Mouse (Mus musculus) stomach, postnatal 0 days (tissue): ENCODE measurements around the gene Oxsm. TPM values are rescaled to one million over a fixed set of nuclear protein-coding genes. Genes with fewer than 3 reads are reported as not detected.
A peak's percentile ranks its signal among the peaks of the same experiment; 100 is the strongest.

ENCODE experiments used
- ATAC-seq: fragments of 200-750 bp; cut with Nextera tagmentation; 2 replicates; pipeline ENCODE4 v1.8.0; 2017; ENCODE audit not compliant: low FRiP score, low TSS enrichment
- DNase-seq: peaks from one replicate; pipeline ENCODE4 v3.0.0-alpha.2; 2016; ENCODE audit warnings: low spot score
- H3K27ac ChIP-seq: fragments of 300-500 bp; sonication (generic); replicated peaks from 2 replicates; pipeline ENCODE4 v1.5.1; 2014; ENCODE audit warnings: mild to moderate bottlenecking, control low read depth
- H3K27me3 ChIP-seq: fragments of 300-500 bp; sonication (generic); 2 replicates; pipeline ENCODE4 v1.6.1; 2014; ENCODE audit warnings: low read length; ENCODE audit not compliant: control insufficient read depth, insufficient read depth
- H3K36me3 ChIP-seq: fragments of 300-500 bp; sonication (generic); 2 replicates; pipeline ENCODE4 v1.6.1; 2014; ENCODE audit warnings: low read length, mixed read lengths; ENCODE audit not compliant: control insufficient read depth, insufficient read depth
- H3K4me1 ChIP-seq: fragments of 300-500 bp; sonication (generic); replicated peaks from 2 replicates; pipeline ENCODE4 v1.6.1; 2014; ENCODE audit warnings: antibody characterized with exemption; ENCODE audit not compliant: control insufficient read depth, insufficient read depth
- H3K4me2 ChIP-seq: fragments of 300-500 bp; sonication (generic); replicated peaks from 2 replicates; pipeline ENCODE4 v1.6.1; 2014; ENCODE audit warnings: low read depth, mild to moderate bottlenecking, control low read depth, moderate library complexity
- H3K4me3 ChIP-seq: fragments of 300-500 bp; sonication (generic); 2 replicates; pipeline ENCODE4 v1.5.1; 2014; ENCODE audit warnings: low read depth, low read length, control low read depth
- H3K9ac ChIP-seq: fragments of 300-500 bp; sonication (generic); 2 replicates; pipeline ENCODE4 v1.6.1; 2014; ENCODE audit warnings: mild to moderate bottlenecking, low read length, control low read depth, mixed read lengths
- H3K9me3 ChIP-seq: fragments of 300-500 bp; sonication (generic); 2 replicates; pipeline ENCODE4 v1.6.1; 2016; ENCODE audit warnings: low read length; ENCODE audit not compliant: control insufficient read depth
- CTCF ChIP-seq: IDR thresholded peaks from 2 replicates; pipeline ENCODE4 v1.5.1; 2016; ENCODE audit warnings: antibody characterized with exemption, low read depth, mild to moderate bottlenecking, moderate library complexity
- EP300 ChIP-seq: optimal IDR thresholded peaks from 2 replicates; pipeline ENCODE3; 2016; ENCODE audit warnings: antibody characterized with exemption
- WGBS: fragments of 180-500 bp; shearing (Covaris S2); extraction: QIAGEN DNeasy Blood & Tissue Kit; methylation state at CpG from one replicate; pipeline ENCODE4 v1.1.7; 2014; 5-methylcytosine and 5-hydroxymethylcytosine counted together
- polyA plus RNA-seq: library from polyadenylated mRNA; unstranded; fragments of >200 nt; fragmentation: Nextera tagmentation; extraction: Ambion mirVana; gene quantifications from 2 replicates; pipeline ENCODE4 v1.2.1, GENCODE M21; 2015

The Oxsm gene
- polyA plus RNA-seq, 1 experiment from 2014 or later: 1.9 TPM

GRCm38 (mm10) chr14:16233515-16233914 lies 16.1 kb downstream of the Oxsm start:
- H3K4me2 ChIP-seq: no peak overlapping the region
- no peak overlapping the region for H3K4me3 ChIP-seq
- no peaks in the 10 kb centered on the region for H3K27me3 ChIP-seq
- H3K36me3 ChIP-seq: no peaks in the 10 kb centered on the region
- TF ChIP-seq CTCF: no peak
- no peak for TF ChIP-seq EP300
- ATAC-seq (no peak), DNase-seq (no peak)
- no peak overlapping the region for H3K27ac ChIP-seq
- H3K9ac ChIP-seq: no peak overlapping the region
- no peaks in the 10 kb centered on the region for H3K4me1 ChIP-seq
- H3K9me3 ChIP-seq: no peaks in the 10 kb centered on the region
- 61% methylated on average over 1 of the region's 1 CpGs for WGBS

GRCm38 (mm10) chr14:16230581-16230980 lies 19.0 kb downstream of the Oxsm start:
- Histone ChIP-seq H3K4me2 (no peak overlapping the region), H3K36me3 (no peaks in the 10 kb centered on the region), H3K9me3 (no peaks in the 10 kb centered on the region), H3K27me3 (no peaks in the 10 kb centered on the region), H3K4me3 (no peak overlapping the region), H3K9ac (no peak overlapping the region), H3K27ac (no peak overlapping the region), H3K4me1 (no peaks in the 10 kb centered on the region)
- ATAC-seq (no peak), DNase-seq (no peak)
- TF ChIP-seq CTCF: no peak
- TF ChIP-seq EP300: no peak

GRCm38 (mm10) chr14:16229395-16229794 lies 20.2 kb downstream of the Oxsm start:
- Histone ChIP-seq H3K4me3 (no peak overlapping the region), H3K9ac (no peak overlapping the region), H3K4me1 (no peaks in the 10 kb centered on the region), H3K9me3 (no peaks in the 10 kb centered on the region), H3K36me3 (no peaks in the 10 kb centered on the region), H3K27me3 (no peaks in the 10 kb centered on the region), H3K4me2 (no peak overlapping the region), H3K27ac (no peak overlapping the region)
- 68% methylated on average over 2 of the region's 2 CpGs for WGBS
- TF ChIP-seq CTCF (no peak), EP300 (no peak)
- DNase-seq (no peak), ATAC-seq (no peak)

GRCm38 (mm10) chr14:16219015-16219414 lies 30.6 kb downstream of the Oxsm start:
- Histone ChIP-seq H3K9ac (no peak overlapping the region), H3K36me3 (no peaks in the 10 kb centered on the region), H3K27me3 (no peaks in the 10 kb centered on the region), H3K4me2 (no peak overlapping the region), H3K27ac (no peak overlapping the region), H3K4me3 (no peak overlapping the region), H3K9me3 (no peaks in the 10 kb centered on the region), H3K4me1 (no peaks in the 10 kb centered on the region)
- DNase-seq: no peak
- TF ChIP-seq EP300 (no peak), CTCF (peak; percentile 79)
- no peak for ATAC-seq
- 60% methylated on average over 2 of the region's 2 CpGs for WGBS

GRCm38 (mm10) chr14:16207722-16208121 lies 41.9 kb downstream of the Oxsm start:
- no peaks in the 10 kb centered on the region for H3K27me3 ChIP-seq
- ATAC-seq: no peak

GRCm38 (mm10) chr14:16201673-16202072 lies 47.9 kb downstream of the Oxsm start:
- no peak overlapping the region for H3K4me2 ChIP-seq
- H3K27me3 ChIP-seq: no peaks in the 10 kb centered on the region
- no peak for ATAC-seq
- H3K4me1 ChIP-seq: no peaks in the 10 kb centered on the region
- H3K4me3 ChIP-seq: no peak overlapping the region
- H3K27ac ChIP-seq: no peak overlapping the region
- no peaks in the 10 kb centered on the region for H3K9me3 ChIP-seq
- TF ChIP-seq CTCF (no peak), EP300 (no peak)
- no peaks in the 10 kb centered on the region for H3K36me3 ChIP-seq
- no peak overlapping the region for H3K9ac ChIP-seq
- DNase-seq: no peak
- WGBS: 32% methylated on average over 3 of the region's 3 CpGs

More at GRCm38 (mm10) chr14:16207722-16208121, 41.9 kb downstream of the Oxsm start:
- no peak for DNase-seq
- TF ChIP-seq CTCF: no peak
- TF ChIP-seq EP300: no peak
- H3K9me3 ChIP-seq: no peaks in the 10 kb centered on the region
- no peak overlapping the region for H3K9ac ChIP-seq
- H3K4me1 ChIP-seq: no peaks in the 10 kb centered on the region
- H3K4me2 ChIP-seq: no peak overlapping the region
- no peak overlapping the region for H3K4me3 ChIP-seq
- no peaks in the 10 kb centered on the region for H3K36me3 ChIP-seq
- H3K27ac ChIP-seq: no peak overlapping the region
